Mouse (Mus musculus): ENCODE results near the gene Srrm2. TPM values are rescaled to one million over a fixed set of nuclear protein-coding genes. Genes with fewer than 3 reads are reported as not detected.
A peak's percentile ranks its signal among the peaks of the same experiment; 100 is the strongest.

The Srrm2 gene
- total RNA-seq, 1 experiment: 192 TPM

GRCm38 (mm10) chr17:23841145-23841544, 50.8 kb downstream of the Srrm2 start:
- Histone ChIP-seq H3K9ac (ENCODE audit: insufficient read depth, low read depth, low read length, poor library complexity, severe bottlenecking) (no peak overlapping the region), H3K4me3 (ENCODE audit: insufficient read depth in 1 of 2, low read depth in 1 of 2, low read length in 2 of 2, poor library complexity in 1 of 2, severe bottlenecking in 1 of 2) (no peak overlapping the region), H3K4me1 (ENCODE audit: control insufficient read depth in 2 of 2, insufficient read depth in 2 of 2, low read length in 2 of 2, poor library complexity in 1 of 2) (no peaks in the 10 kb centered on the region; a peak in 1 of 4 replicates), H3K9me3 (ENCODE audit: control insufficient read depth, insufficient read depth, low read depth, low read length) (no peaks in the 10 kb centered on the region), H3K36me3 (ENCODE audit: control insufficient read depth, insufficient read depth, low read length, poor library complexity, severe bottlenecking) (no peaks in the 10 kb centered on the region), H3K27ac (ENCODE audit: insufficient read depth, low read depth, low read length, poor library complexity, severe bottlenecking) (no peak overlapping the region)
- no peak for DNase-seq (ENCODE audit: low read depth, low spot score)
- in situ Hi-C loops (cut with MboI; ENCODE audit: low sequenced_read_pairs in 2 of 2, unreplicated experiment in 2 of 2): no loop called here
- no peak for TF ChIP-seq CHD2 (IDR thresholded peaks at IDR 0.05; ENCODE audit: low read depth, low read length)
- TF ChIP-seq ZC3H11A (IDR thresholded peaks at IDR 0.05; ENCODE audit: borderline replicate concordance, low read depth, low read length): no peak
- no peak for TF ChIP-seq HCFC1 (IDR thresholded peaks at IDR 0.05; ENCODE audit: borderline replicate concordance, insufficient read depth, low read length)
- no peak for TF ChIP-seq MAFK (IDR thresholded peaks at IDR 0.05; ENCODE audit: insufficient read depth, low read depth, low read length)
- no peak for TF ChIP-seq ZNF384 (IDR thresholded peaks at IDR 0.05; ENCODE audit: low read depth, low read length)

- Histone ChIP-seq H3K9ac (ENCODE audit: insufficient read depth, low read depth, low read length, poor library complexity, severe bottlenecking) (peak overlapping the region; percentile 78), H3K36me3 (ENCODE audit: control insufficient read depth, insufficient read depth, low read length, poor library complexity, severe bottlenecking) (no peaks in the 10 kb centered on the region), H3K9me3 (ENCODE audit: control insufficient read depth, insufficient read depth, low read depth, low read length) (no peaks in the 10 kb centered on the region), H3K27ac (ENCODE audit: insufficient read depth, low read depth, low read length, poor library complexity, severe bottlenecking) (0 out of 2 replicates have a peak overlapping the region, but pooled peaks have one; percentile 6), H3K4me3 (ENCODE audit: insufficient read depth in 1 of 2, low read depth in 1 of 2, low read length in 2 of 2, poor library complexity in 1 of 2, severe bottlenecking in 1 of 2) (peak overlapping the region; percentile 61 to 74), H3K4me1 (ENCODE audit: control insufficient read depth in 2 of 2, insufficient read depth in 2 of 2, low read length in 2 of 2, poor library complexity in 1 of 2) (no peaks in the 10 kb centered on the region; a peak in 1 of 4 replicates)
- peak; percentile 78 for DNase-seq (ENCODE audit: low read depth, low spot score)
- TF ChIP-seq ZNF384 (IDR thresholded peaks at IDR 0.05; ENCODE audit: low read depth, low read length): no peak
- TF ChIP-seq ZC3H11A (IDR thresholded peaks at IDR 0.05; ENCODE audit: borderline replicate concordance, low read depth, low read length): no peak
- no peak for TF ChIP-seq CHD2 (IDR thresholded peaks at IDR 0.05; ENCODE audit: low read depth, low read length)
- TF ChIP-seq HCFC1 (IDR thresholded peaks at IDR 0.05; ENCODE audit: borderline replicate concordance, insufficient read depth, low read length): no peak
- TF ChIP-seq MAFK (IDR thresholded peaks at IDR 0.05; ENCODE audit: insufficient read depth, low read depth, low read length): no peak
- in situ Hi-C loops (cut with MboI; ENCODE audit: low sequenced_read_pairs in 2 of 2, unreplicated experiment in 2 of 2): no loop called here
Observed at GRCm38 (mm10) chr17:23843141-23843811, 52.9 kb downstream of the Srrm2 start.

- peak within 1 kb of the TSS; percentile 61 to 74 for H3K4me3 ChIP-seq (ENCODE audit: insufficient read depth in 1 of 2, low read depth in 1 of 2, low read length in 2 of 2, poor library complexity in 1 of 2, severe bottlenecking in 1 of 2)
- TF ChIP-seq HCFC1 (IDR thresholded peaks at IDR 0.05; ENCODE audit: borderline replicate concordance, insufficient read depth, low read length) (no peak), ZNF384 (IDR thresholded peaks at IDR 0.05; ENCODE audit: low read depth, low read length) (no peak), CHD2 (IDR thresholded peaks at IDR 0.05; ENCODE audit: low read depth, low read length) (no peak), MAFK (IDR thresholded peaks at IDR 0.05; ENCODE audit: insufficient read depth, low read depth, low read length) (no peak), ZC3H11A (IDR thresholded peaks at IDR 0.05; ENCODE audit: borderline replicate concordance, low read depth, low read length) (peak; percentile 13; the same call in 1 of the 2 replicates)
- H3K27ac ChIP-seq (ENCODE audit: insufficient read depth, low read depth, low read length, poor library complexity, severe bottlenecking): 0 out of 2 replicates have a peak within 1 kb of the TSS, but pooled peaks have one; percentile 6
- no peaks in the 10 kb centered on the region for H3K36me3 ChIP-seq (ENCODE audit: control insufficient read depth, insufficient read depth, low read length, poor library complexity, severe bottlenecking)
- no peak for DNase-seq (ENCODE audit: low read depth, low spot score)
- H3K9me3 ChIP-seq (ENCODE audit: control insufficient read depth, insufficient read depth, low read depth, low read length): no peaks in the 10 kb centered on the region
- in situ Hi-C loops (cut with MboI; ENCODE audit: low sequenced_read_pairs in 2 of 2, unreplicated experiment in 2 of 2): no loop called here
- peak within 1 kb of the TSS; percentile 78 for H3K9ac ChIP-seq (ENCODE audit: insufficient read depth, low read depth, low read length, poor library complexity, severe bottlenecking)
- no peaks in the 10 kb centered on the region; a peak in 1 of 4 replicates for H3K4me1 ChIP-seq (ENCODE audit: control insufficient read depth in 2 of 2, insufficient read depth in 2 of 2, low read length in 2 of 2, poor library complexity in 1 of 2)
Observed at GRCm38 (mm10) chr17:23843812-23844273, 53.5 kb downstream of the Srrm2 start, which contains the start of the genes Prss32 and Prss41. Gene Prss32 (plus strand): TSS chr17:23843855. Gene Prss41 (minus strand): TSS chr17:23844172.

- in situ Hi-C loops (cut with MboI; ENCODE audit: low sequenced_read_pairs in 2 of 2, unreplicated experiment in 2 of 2): no loop called here
- no peak for DNase-seq (ENCODE audit: low read depth, low spot score)
- Histone ChIP-seq H3K4me1 (ENCODE audit: control insufficient read depth in 2 of 2, insufficient read depth in 2 of 2, low read length in 2 of 2, poor library complexity in 1 of 2) (no peaks in the 10 kb centered on the region), H3K9ac (ENCODE audit: insufficient read depth, low read depth, low read length, poor library complexity, severe bottlenecking) (no peak overlapping the region), H3K9me3 (ENCODE audit: control insufficient read depth, insufficient read depth, low read depth, low read length) (no peaks in the 10 kb centered on the region), H3K4me3 (ENCODE audit: insufficient read depth in 1 of 2, low read depth in 1 of 2, low read length in 2 of 2, poor library complexity in 1 of 2, severe bottlenecking in 1 of 2) (no peak overlapping the region), H3K36me3 (ENCODE audit: control insufficient read depth, insufficient read depth, low read length, poor library complexity, severe bottlenecking) (no peaks in the 10 kb centered on the region), H3K27ac (ENCODE audit: insufficient read depth, low read depth, low read length, poor library complexity, severe bottlenecking) (no peak overlapping the region)
- TF ChIP-seq CHD2 (IDR thresholded peaks at IDR 0.05; ENCODE audit: low read depth, low read length) (no peak), MAFK (IDR thresholded peaks at IDR 0.05; ENCODE audit: insufficient read depth, low read depth, low read length) (no peak), ZNF384 (IDR thresholded peaks at IDR 0.05; ENCODE audit: low read depth, low read length) (no peak), HCFC1 (IDR thresholded peaks at IDR 0.05; ENCODE audit: borderline replicate concordance, insufficient read depth, low read length) (no peak), ZC3H11A (IDR thresholded peaks at IDR 0.05; ENCODE audit: borderline replicate concordance, low read depth, low read length) (no peak)
Observed at GRCm38 (mm10) chr17:23850028-23850427, 59.7 kb downstream of the Srrm2 start.
